Mouse (Mus musculus) cerebellum, adult (tissue): ENCODE results near the gene Arl5c.

Experiments
- ATAC-seq: cut with Nextera tagmentation; 2 replicates; pipeline ENCODE4 v1.9.2; 2017; ENCODE audit warnings: mild to moderate bottlenecking, moderate library complexity, mixed read lengths; ENCODE audit not compliant: insufficient number of reproducible peaks, low FRiP score, low TSS enrichment

Gene Arl5c

DNA sequence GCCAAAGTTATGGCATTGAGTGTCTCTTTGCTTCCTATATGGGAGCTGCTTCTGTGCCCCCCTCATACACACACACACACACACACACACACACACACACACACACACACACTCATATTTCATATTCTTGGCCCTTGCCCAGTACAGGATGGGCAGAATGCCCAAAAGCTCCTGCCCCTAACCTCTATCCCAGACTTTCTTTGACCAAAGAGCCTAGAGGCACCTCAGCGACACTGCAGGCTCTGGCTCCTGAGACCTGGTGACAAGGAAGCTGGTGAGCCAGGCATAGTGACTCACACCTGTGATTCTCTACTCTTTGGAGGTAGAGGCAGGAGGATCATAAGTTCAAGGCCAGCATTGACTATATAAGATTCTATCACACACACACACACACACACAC is 24.7 kb upstream of the Arl5c start:
- no peak for ATAC-seq

DNA sequence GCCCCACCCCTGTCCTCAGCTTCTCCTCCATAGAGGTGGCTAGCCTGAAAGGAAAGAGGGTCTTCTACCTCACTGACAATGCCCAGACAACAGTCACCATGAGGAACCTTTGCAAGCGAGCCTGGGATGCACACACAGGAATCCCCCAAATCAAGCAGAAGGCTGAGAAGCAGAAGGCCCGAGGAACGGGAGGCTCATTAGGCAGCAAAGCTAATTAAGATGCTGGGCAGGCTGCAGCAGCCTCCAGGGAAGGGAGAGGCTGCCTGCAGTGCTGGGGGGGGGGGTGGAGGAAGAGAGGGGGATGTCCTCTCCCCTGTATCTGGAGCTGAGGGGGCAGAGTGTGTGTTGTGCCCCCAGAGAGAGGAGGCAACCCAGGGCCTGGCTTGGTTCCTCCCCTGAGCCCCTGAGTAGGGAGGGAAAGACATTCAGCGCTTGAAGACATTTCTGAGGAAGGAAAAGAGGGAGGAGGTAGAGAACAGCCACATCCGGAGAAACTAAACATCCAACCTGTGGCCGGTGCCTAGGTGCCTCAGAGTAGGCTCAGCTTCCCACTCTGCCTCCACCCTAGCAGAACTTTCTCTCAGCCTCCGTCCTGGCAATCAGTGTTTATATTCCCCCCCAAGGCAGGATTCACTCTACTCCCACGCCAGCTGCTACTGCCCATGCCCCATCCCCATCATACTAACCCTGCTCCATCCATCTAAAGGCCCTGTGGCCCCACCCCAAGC is 24.1 kb upstream of the Arl5c start:
- no peak for ATAC-seq

DNA sequence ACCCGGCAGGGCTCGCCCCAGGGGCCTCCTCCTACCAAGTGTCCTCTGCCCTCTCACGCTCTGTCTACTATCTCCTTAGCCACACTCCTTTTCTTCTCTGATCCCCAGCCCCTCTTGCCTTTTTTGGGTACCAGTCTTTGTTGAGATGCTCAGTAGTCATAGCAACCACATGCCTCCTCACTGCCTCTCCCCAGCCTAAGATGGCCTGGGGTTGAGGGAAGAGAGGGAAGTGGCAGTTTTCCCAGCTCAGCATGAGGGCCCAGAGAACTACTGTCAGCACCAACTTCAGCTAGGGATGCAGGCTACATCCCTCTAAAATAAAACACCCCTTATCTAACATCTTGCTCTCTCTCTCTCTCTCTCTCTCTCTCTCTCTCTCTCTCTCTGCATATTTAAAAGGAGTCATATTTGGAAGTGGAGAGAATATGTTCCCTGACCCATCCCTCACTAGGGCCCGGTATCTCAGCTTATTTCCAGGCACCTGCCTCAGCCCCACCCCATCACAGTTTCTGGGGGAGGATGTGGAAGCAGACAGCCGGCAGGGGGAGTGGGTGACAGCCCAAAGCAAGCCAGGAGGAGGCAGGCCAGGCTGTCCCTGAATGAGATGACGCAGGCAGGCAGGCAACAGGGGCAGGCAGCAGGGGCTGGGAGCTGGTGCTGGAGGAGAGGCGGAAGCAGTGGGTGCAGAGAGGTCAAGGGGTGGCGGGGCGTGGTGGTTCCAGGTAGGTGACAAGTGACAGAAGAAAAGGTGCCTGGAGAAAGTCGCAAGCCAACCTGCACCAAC is 23.1 kb upstream of the Arl5c start:
- ATAC-seq: no peak

DNA sequence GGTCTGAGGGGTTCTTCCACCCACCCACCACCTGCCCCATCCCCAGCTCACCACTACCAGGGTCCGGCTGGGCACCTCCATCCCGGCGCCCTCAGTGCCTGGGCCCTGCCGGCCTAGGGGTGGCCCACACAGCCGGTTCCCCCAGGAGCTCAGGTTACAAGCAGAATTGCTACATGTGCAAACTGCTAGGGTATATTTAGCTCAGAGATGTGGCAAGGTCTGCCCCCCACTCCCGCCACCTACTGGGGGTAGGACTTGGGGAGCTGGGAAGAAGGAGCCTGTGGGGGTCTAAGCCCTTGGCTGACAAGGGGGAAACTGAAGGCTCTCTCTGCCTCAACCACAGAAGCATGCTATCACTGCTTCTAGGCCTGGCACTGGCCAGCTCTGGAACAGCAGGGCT is 22.2 kb upstream of the Arl5c start:
- ATAC-seq: no peak

DNA sequence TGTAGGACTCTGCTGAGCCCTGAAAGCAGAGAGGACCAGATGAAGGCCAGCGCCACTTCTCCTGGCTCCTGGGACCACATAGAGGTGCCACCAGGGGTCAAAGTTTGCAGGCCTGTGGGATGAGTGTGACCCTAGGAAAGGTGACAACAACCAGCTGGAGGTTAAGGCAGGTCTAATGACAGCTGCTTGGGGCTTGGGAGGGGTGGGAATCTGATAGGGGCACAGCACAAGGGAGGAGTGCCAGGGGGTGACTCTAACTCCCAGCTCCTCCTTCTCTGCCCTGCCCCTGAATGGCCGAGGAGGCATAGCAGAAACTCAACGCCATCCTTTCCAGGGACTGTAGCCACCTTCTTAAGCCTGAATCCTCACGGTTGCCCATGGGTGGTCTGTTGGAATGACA is 20.8 kb upstream of the Arl5c start:
- no peak for ATAC-seq

DNA sequence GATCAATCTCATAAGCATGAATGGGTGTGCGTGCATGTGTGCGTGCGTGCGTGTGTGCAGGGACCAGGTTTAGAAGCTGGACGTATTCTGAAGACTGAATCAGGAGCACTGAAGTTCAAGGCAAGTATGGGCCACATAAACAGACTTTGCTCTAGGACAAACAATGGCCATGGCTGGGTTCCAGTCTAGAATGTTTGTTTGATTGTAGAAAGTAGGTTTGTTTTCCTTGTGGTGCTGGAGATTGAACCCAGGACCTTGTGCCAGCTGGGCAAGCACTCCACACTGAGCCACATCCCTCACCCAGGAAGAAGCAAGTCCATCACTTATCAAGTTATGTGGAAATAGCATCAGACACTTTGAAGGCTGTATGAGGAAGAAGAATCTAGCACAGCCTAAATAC is 20.2 kb upstream of the Arl5c start:
- ATAC-seq: no peak

DNA sequence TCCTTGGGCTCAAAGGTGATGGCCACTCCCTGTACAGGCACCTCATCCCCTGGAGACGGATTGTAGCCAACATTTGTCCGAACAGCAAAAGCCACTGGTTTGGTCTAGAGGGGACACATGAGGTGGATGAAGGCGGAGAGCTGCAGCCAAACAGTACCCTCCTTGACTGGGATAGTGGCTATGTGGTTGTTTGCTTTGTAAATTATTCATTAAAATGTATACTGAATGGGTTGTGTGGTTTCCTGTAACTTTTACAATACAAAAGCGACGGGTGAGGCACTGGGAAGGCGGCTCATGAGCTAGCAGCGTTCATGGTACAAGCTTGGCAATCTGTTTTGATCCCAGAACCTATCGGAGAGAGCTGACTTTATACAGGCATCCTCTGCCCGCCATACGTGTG is 16.9 kb upstream of the Arl5c start:
- no peak for ATAC-seq

DNA sequence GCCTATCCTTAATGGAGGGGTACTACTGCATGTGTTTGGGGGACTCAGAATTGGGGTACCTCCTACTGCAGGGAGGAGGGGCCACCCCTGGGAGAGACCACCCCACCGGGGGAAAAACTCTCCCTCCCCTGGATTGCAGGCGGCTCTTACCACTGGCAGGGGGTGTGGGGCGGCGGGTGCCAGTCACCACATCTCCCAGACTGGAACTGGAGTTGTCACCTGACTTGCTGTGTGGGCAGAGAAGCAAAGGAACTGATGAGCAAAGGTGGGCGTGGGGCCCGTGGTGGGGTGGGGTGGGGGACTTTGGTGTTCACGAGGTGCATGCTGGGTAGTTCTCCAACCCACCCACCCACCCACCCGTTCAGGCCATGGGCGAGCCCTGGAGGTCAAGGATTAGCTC is 15.7 kb upstream of the Arl5c start:
- ATAC-seq: no peak

DNA sequence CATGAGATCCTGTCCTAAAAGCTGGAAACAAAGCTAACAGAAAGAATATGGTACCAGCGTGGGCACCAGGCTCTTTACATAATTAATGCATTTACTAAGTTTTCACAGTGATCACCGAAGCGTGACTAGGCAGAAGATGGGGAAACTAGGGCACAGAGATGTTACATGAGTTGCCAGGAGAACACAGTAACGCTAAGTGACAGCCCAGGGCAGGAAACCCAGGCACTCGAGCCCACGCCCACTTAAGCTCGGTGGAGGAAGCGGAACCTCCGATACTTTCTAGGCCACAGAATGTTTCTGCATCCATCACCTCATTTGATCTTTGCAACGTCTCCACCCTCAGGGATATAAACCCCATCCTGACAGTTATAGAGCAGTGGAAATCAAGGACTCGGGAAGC is 12.1 kb upstream of the Arl5c start:
- no peak for ATAC-seq

DNA sequence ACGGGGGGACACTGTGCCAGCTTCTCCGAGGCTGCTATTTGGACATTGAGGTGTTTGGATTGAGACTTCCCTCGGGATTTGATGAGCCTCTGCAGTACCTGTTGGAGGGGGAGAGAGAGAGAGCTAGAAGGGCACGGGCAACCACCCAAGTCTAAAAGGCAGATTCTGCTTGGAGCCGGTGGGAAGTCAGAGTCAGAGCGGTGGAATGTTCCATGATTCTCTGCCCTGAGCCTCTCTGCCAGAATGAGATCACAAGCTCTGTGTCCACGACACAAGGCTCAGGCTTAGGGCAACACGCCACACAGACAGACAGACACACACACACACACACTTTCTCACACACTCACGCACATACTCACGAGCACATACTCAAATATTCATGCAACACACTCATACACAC is 9.7 kb upstream of the Arl5c start:
- ATAC-seq: no peak

DNA sequence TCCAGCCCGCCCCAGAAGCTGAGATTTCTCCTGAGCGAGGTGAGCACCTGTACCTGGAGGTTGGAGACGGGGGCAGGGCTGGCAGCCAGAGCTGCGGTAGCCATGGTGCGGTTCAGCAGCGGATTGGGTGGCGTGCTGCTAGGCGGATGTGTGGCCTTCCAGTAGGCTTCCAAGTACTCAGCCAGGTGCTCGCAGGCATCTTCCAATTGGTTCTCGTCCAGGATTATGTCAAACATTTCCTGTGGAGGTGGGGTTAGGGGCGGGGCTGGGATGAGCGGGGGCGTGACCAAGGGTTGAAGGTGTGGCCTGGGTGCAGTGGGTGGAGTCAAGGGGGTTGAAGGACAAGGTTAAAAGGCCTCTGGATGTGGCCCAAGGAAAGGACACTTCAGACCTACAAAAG is 9.1 kb upstream of the Arl5c start:
- ATAC-seq: no peak

DNA sequence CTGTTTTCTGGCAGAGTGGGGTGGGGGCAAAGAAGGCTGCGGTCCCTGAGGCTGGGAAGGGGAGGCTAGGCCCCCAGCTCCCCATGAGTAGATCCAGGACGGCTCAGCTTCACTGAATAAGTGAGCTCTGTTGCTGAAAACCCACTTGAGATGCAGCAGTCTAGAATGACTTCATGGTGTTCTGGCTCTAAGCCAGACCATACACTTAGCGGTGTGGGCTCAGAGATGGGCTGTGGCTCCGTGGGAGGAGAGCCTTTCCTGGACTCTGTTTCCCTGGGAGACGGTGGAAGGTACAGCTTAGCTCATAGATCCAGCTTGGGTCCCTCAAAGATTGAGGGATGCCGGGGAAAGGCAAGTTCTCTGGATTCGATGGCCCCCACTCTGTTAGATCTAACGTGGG is 8.2 kb upstream of the Arl5c start:
- no peak for ATAC-seq

DNA sequence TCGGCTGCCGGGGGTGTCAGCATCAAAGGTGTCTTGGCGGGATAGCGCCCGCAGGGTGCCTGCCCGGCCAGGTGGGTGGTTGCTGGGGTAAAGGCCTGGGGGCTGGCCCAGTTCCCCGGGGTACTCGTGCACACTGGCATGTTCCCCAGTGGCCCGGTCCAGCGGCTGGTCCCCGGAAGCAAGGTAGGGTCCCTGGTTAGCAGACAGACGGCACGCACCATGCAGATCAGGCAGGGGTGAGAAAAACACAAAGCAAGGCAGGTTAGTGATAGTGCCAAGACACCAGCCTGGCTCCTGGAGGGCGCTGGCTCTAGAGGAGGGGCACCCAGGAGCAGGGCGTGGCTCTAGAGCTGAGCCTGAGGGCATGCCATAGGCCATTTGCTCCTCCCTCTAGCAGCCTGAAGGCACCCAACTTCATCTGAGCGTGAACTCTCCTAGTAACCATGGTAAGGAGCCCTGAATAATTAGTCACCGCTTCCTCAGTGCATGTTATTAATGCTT is 7.2 kb upstream of the Arl5c start:
- ATAC-seq: no peak

DNA sequence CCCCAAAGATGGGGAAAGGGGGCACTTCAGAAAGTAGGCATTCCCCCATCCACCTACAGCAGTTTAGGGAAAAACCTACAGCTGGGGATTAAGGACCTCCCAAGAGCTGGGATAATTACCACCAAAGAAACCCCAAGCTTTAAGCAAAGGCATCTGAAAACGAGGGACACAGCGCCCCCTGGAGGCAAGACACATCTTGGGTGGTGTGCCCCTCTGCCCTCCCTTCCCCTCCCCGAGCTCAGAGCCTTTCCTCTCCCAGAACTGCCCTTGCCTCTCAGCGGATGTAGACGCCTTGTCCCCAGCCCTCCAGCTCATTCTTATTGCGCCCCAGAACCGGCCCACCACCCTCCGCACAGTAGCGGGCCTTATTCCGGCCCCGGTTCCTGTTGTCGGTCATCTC is 6.6 kb upstream of the Arl5c start:
- ATAC-seq: no peak

DNA sequence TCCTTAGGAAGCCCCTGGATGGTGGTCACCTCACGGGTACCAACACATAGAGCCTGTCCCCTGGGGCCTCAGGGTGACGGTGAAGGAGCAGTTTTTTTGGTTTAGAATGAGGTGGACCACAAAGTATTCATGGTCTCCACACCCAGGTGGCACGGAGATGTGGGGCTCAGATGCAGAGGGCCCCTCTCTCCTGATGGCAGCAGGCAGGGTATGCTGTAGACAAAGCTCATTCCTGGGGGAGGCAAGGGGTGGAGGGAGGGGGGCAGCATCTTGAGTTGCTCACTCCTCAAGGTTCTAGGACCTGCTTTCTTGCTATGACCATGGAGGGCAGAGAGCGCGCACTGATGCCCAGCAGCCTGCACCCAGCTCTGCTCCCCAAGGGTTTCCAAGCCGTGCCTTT is 6.0 kb upstream of the Arl5c start:
- ATAC-seq: no peak

DNA sequence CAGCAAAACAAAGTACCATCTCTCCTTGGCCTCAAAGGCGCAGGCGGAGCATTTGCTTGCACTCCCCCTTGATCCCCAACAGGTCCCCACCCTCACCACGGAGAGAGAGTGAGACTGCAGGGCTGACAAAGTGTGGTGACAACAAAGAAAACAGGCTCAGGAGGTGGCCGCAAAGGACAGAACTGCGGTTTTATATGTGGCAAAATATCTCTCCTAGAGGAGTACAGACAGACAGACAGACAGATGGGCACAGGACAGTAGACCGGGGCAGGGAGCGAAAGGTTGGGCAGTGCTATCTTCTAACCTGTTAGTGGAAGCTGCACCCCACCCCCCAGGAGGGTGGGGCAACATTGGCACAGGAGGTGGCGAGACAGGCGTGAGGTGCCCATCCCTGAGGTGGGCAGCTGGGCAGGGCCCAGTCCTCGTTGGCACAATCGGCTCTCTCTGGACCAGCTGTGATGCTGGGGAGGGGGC is 5.4 kb upstream of the Arl5c start:
- no peak for ATAC-seq

DNA sequence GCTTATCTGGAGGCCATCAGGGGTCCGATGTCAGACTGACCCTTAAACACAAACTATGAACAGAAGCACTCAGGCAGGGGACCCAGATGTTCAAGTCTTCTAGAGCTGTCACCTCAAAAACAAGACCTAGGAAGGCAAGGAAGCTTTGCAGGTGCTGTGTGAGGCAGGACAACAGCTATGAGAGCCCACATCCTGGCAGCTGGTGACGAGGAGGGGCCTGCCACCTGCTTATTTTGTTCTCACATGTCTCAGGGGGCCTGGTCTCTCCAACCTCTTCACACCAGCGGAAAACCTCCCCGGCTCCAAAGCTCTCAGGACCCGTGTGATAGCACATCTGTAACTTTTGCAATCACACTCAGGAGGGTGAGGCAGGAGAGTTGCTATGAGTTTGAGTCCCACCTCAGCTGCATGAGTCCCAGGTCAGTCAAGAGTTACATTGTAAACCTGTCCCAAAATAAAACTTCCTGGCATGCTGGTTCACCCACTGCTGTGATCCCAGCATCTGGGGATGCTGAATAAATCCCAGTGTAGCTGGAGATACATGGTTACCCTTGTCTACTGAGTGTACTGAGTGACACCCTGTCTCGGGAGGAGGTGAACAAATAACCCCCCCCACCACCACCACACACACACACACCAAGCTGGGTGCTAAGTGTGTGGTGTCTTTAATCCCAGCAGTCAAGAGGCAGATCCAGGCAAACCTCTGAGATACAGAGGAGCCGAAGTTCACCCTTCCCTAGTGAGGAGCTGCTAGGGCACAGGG is 4.6 kb upstream of the Arl5c start:
- no peak for ATAC-seq

DNA sequence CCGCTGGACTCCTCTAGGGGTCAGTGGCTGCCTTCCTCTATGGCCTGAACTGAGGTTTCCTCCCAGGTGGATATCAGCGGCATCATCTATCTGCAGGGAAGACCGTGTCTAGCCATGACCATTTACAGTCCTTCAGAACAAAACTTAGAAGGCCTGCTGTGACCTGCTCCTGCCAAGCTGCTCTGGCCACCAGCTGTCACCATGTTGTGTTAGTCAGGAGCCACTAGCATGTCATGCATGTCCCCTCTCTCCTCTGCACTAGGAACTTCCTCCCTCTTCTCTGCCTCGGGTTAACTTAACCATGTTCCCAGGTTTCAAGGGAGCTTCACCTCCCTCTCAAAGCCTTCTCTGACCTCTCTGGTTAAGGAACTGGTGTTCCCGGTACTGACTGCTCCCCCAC is 3.8 kb upstream of the Arl5c start:
- ATAC-seq: no peak

DNA sequence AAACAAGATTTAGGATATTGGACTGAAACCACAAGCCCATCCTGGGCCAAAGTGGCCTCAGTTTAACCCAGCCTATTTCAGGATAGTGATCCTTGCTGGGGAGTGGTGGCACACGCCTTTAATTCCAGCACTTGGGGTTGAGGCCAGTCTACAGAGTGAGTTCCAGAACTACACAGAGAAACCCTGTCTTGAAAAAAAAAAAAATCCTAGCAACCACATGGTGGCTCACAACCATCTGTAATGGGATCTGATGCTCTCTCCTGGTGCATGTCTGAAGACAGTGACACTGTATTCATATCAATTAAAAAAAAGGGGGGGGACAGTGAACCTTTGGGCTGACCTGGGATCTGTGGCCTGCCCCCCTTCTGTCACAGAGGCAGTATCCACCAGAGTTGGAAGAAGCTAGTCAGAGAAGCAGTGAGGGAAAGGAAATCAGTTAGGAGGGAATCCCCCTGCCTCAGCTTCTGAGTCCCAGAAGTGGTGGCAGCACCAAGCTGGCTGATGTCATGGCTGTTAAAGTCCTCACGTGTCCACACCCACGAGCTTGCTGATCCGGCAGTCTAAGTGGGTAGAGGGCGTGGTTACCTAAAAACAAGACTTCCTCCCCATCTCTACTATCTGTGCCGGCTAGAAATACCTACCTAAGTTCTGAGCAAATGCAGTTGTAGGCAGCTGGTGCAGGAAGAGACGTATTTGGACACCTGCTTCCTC is 3.1 kb upstream of the Arl5c start:
- no peak for ATAC-seq

DNA sequence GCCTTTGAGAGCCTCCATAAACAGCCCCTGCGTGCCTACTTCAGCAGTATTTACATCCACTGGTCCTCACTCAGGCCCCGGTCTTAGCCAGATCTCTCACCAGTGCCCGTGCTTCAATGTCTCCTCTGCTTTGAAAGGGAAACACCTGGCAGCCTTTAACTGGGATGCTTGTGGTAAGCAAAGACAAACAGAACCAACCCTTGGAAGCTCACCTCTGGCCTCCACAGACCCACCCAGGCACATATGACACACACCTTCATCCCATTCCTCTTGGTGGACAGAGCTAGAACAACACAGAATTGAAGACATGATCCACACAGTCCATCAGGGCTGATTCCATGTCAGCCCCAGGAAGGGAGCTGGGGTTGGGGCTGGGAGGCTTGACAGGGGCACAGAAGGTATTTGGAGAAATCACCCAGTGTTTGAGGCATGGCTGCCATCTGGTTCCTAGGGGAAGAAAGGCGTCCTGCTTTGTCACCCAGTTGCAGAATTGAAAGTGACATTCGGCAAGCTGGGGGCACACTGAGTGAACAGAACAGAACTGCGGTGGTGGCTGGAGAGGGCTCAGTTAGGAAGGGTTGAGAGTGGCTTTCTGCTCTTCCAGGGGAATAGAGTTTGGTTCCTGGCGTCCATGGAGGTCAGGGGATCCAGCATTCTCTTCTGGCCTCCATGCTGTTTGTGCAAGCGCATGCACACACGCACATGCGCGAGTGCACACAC is 2.3 kb upstream of the Arl5c start:
- ATAC-seq: no peak
